Mouse (Mus musculus): ENCODE results near the gene Vmn1r69. TPM values are rescaled to one million over a fixed set of nuclear protein-coding genes. Genes with fewer than 3 reads are reported as not detected.

Gene Vmn1r69
- not detected in 2 replicates for polyA plus RNA-seq (2015; fragmentation: Nextera tagmentation; extraction: Ambion mirVana)

GRCm38 (mm10) chr7:10613559-10613958, at the start of gene Vmn1r69:
Vmn1r69 (minus strand) TSS chr7:10613659.
- ATAC-seq (replicated peaks): no peak
- no peak within 1 kb of the TSS for H3K4me3 ChIP-seq
- H3K9ac ChIP-seq: no peak within 1 kb of the TSS
- H3K27me3 ChIP-seq (replicated peaks): no peaks in the 10 kb centered on the region
- no peaks in the 10 kb centered on the region for H3K4me1 ChIP-seq
- no peak within 1 kb of the TSS for H3K27ac ChIP-seq
- H3K4me2 ChIP-seq: no peak within 1 kb of the TSS
- no peaks in the 10 kb centered on the region for H3K36me3 ChIP-seq (replicated peaks)
- peaks cover 9% of the 10 kb centered on the region; the same call in 1 of the 2 replicates for H3K9me3 ChIP-seq

GRCm38 (mm10) chr7:10631232-10631631, 17.8 kb upstream of the Vmn1r69 start, which contains the start of gene Vmn1r70:
Vmn1r70 (plus strand) TSS chr7:10631532.
- 73% methylated on average over 1 of the region's 1 CpGs for WGBS
- Histone ChIP-seq H3K36me3 (replicated peaks) (no peaks in the 10 kb centered on the region), H3K27ac (no peak within 1 kb of the TSS), H3K4me2 (no peak within 1 kb of the TSS), H3K9me3 (peaks cover 14% of the 10 kb centered on the region), H3K4me3 (no peak within 1 kb of the TSS), H3K9ac (no peak within 1 kb of the TSS), H3K4me1 (no peaks in the 10 kb centered on the region), H3K27me3 (replicated peaks) (no peaks in the 10 kb centered on the region)
- ATAC-seq (replicated peaks): no peak

- no peak within 1 kb of the TSS for H3K4me2 ChIP-seq
- ATAC-seq (replicated peaks): no peak
- peaks cover 5% of the 10 kb centered on the region; the same call in 1 of the 2 replicates for H3K9me3 ChIP-seq
- no peaks in the 10 kb centered on the region for H3K27me3 ChIP-seq (replicated peaks)
- no peaks in the 10 kb centered on the region for H3K36me3 ChIP-seq (replicated peaks)
- no peak within 1 kb of the TSS for H3K4me3 ChIP-seq
- no peak within 1 kb of the TSS for H3K9ac ChIP-seq
- no peaks in the 10 kb centered on the region for H3K4me1 ChIP-seq
- H3K27ac ChIP-seq: no peak within 1 kb of the TSS
- WGBS: 74% methylated on average over 2 of the region's 2 CpGs
Measured at GRCm38 (mm10) chr7:10558385-10558784, 55.1 kb downstream of the Vmn1r69 start, which contains the start of gene Vmn1r68. Vmn1r68 (minus strand) TSS chr7:10558485.

Other genes with a start within 250 kb of the Vmn1r69 start
- gene Vmn1r67, start 170.3 kb downstream of the Vmn1r69 start, polyA plus RNA-seq (2015; fragmentation: Nextera tagmentation; extraction: Ambion mirVana): not detected in 2 replicates
- 47.9 and 54.1 TPM in 2 replicates for gene Zik1, start 118.3 kb downstream of the Vmn1r69 start, polyA plus RNA-seq (2015; fragmentation: Nextera tagmentation; extraction: Ambion mirVana)
- gene Vmn1r68, start 55.2 kb downstream of the Vmn1r69 start, polyA plus RNA-seq (2015; fragmentation: Nextera tagmentation; extraction: Ambion mirVana): not detected in 2 replicates
- gene Vmn1r70, start 17.9 kb upstream of the Vmn1r69 start, polyA plus RNA-seq (2015; fragmentation: Nextera tagmentation; extraction: Ambion mirVana): not detected in 2 replicates
- gene Nlrp4b, start 74.1 kb upstream of the Vmn1r69 start, polyA plus RNA-seq (2015; fragmentation: Nextera tagmentation; extraction: Ambion mirVana): not detected in 2 replicates
- gene Vmn1r71, start 140.7 kb upstream of the Vmn1r69 start, polyA plus RNA-seq (2015; fragmentation: Nextera tagmentation; extraction: Ambion mirVana): not detected in 2 replicates